Mouse (Mus musculus): ENCODE data around the gene Gm49325. TPM values are rescaled to one million over a fixed set of nuclear protein-coding genes. Genes with fewer than 3 reads are reported as not detected.
"Not testable (repeated sequence)": the region's sequence is repeated elsewhere in the genome, so short reads cannot be mapped to it uniquely, and the experiment has no call there.

Gm49325 gene
- total RNA-seq, 2 experiments from 2014 or later = 8.4 to 8.6 TPM

- no peak for TF ChIP-seq CTCF (IDR thresholded peaks at IDR 0.05)
- no peak overlapping the region for H3K27ac ChIP-seq
- DNase-seq = no peak
- no peak overlapping the region for H3K4me3 ChIP-seq
- intact Hi-C loops (cut with DNase I) = no loop called here
Observed at GRCm38 (mm10) chr10:77670710-77671109, 64.7 kb downstream of the Gm49325 start.

- TF ChIP-seq CTCF (IDR thresholded peaks at IDR 0.05) = no peak
- H3K4me3 ChIP-seq = no peak overlapping the region
- H3K27ac ChIP-seq = no peak overlapping the region
- intact Hi-C loops (cut with DNase I) = no loop called here
- no peak for DNase-seq
Observed at GRCm38 (mm10) chr10:77671519-77671918, 65.5 kb downstream of the Gm49325 start.

- intact Hi-C loops (cut with DNase I) = no loop called here
- Histone ChIP-seq H3K4me3 (no peak overlapping the region), H3K27ac (no peak overlapping the region)
- no peak for DNase-seq
- no peak for TF ChIP-seq CTCF (IDR thresholded peaks at IDR 0.05)
Observed at GRCm38 (mm10) chr10:77673765-77674164, 67.8 kb downstream of the Gm49325 start.

- no peak for DNase-seq
- intact Hi-C loops (cut with DNase I) = no loop called here
- no peak overlapping the region for H3K27ac ChIP-seq
- H3K4me3 ChIP-seq = no peak overlapping the region
- TF ChIP-seq CTCF (IDR thresholded peaks at IDR 0.05) = no peak
Observed at GRCm38 (mm10) chr10:77677562-77677961, 71.6 kb downstream of the Gm49325 start.

- Histone ChIP-seq H3K27ac (no peak overlapping the region), H3K4me3 (no peak overlapping the region)
- intact Hi-C loops (cut with DNase I) = no loop called here
- no peak for DNase-seq
- TF ChIP-seq CTCF (IDR thresholded peaks at IDR 0.05) = no peak
Observed at GRCm38 (mm10) chr10:77682994-77683393, 77.0 kb downstream of the Gm49325 start.

- Histone ChIP-seq H3K27ac (no peak overlapping the region), H3K4me3 (no peak overlapping the region)
- intact Hi-C loops (cut with DNase I) = no loop called here
- TF ChIP-seq CTCF (IDR thresholded peaks at IDR 0.05) = no peak
- DNase-seq = no peak
Observed at GRCm38 (mm10) chr10:77684181-77684580, 78.2 kb downstream of the Gm49325 start.

GRCm38 (mm10) chr10:77685895-77686664, 80.1 kb downstream of the Gm49325 start, which contains the start of gene Tspear:
TSS of gene Tspear (plus strand) at chr10:77686569.
- no peak for TF ChIP-seq CTCF (IDR thresholded peaks at IDR 0.05)
- intact Hi-C loops (cut with DNase I) = no loop called here
- DNase-seq = no peak
- no peak within 1 kb of the TSS for H3K27ac ChIP-seq
- H3K4me3 ChIP-seq = no peak within 1 kb of the TSS

GRCm38 (mm10) chr10:77687021-77687420, 81.0 kb downstream of the Gm49325 start:
- DNase-seq = no peak
- TF ChIP-seq CTCF (IDR thresholded peaks at IDR 0.05) = no peak
- intact Hi-C loops (cut with DNase I) = no loop called here
- Histone ChIP-seq H3K27ac (no peak overlapping the region), H3K4me3 (no peak overlapping the region)

GRCm38 (mm10) chr10:77690356-77690807, 84.4 kb downstream of the Gm49325 start, which contains the start of gene Gm19402:
TSS of gene Gm19402 (minus strand) at chr10:77690757.
- H3K27ac ChIP-seq; intact Hi-C loops (cut with DNase I); DNase-seq; H3K4me3 ChIP-seq: not testable (repeated sequence)

Small RNA genes within 50 kb of the gene (microRNA-seq; reads per million reads assigned to microRNA genes)
- 6.5 reads per million for gene Mir1930

Other genes starting within 250 kb of the Gm49325 start
- 1 to 10 TPM; 6.6 to 8.9 TPM for gene Adarb1, start 187.9 kb upstream of the Gm49325 start, total RNA-seq (2021)
- gene Fam207a, start 90.4 kb upstream of the Gm49325 start, total RNA-seq (2021) = 1 to 10 TPM; 5.4 to 8.4 TPM
- gene Itgb2, start 75.9 kb upstream of the Gm49325 start, total RNA-seq (2021) = 1 to 10 TPM in 1 of 2 experiments, under 1 TPM in 1; 0.92 to 1.8 TPM
- 10 to 100 TPM; 30.5 to 36.5 TPM for gene Pttg1ip, start 24.5 kb upstream of the Gm49325 start, total RNA-seq (2021)
- 10 to 100 TPM; 43.5 to 44.5 TPM for gene Sumo3, start 100 bp upstream of the Gm49325 start, total RNA-seq (2021)
- gene Ube2g2, start 16.1 kb downstream of the Gm49325 start, total RNA-seq (2021) = 10 to 100 TPM; 95.4 to 100.0 TPM
- not detected for gene Tspear, start 80.4 kb downstream of the Gm49325 start, total RNA-seq (2021)
- not detected for gene Gm19402, start 84.6 kb downstream of the Gm49325 start, total RNA-seq (2021)
- gene Gm9508, start 91.0 kb downstream of the Gm49325 start, total RNA-seq (2021) = not detected
- gene Gm10272, start 100.4 kb downstream of the Gm49325 start, total RNA-seq (2021) = not detected
- gene Gm10024, start 105.3 kb downstream of the Gm49325 start, total RNA-seq (2021) = not detected
- not detected for gene Gm10142, start 109.6 kb downstream of the Gm49325 start, total RNA-seq (2021)
- not detected for gene Krtap12-1, start 114.4 kb downstream of the Gm49325 start, total RNA-seq (2021)
- not detected for gene Gm10100, start 120.3 kb downstream of the Gm49325 start, total RNA-seq (2021)
- not detected for gene Gm18596, start 136.4 kb downstream of the Gm49325 start, total RNA-seq (2021)
- not detected for gene Gm9736, start 145.2 kb downstream of the Gm49325 start, total RNA-seq (2021)
- gene Gm3233, start 153.5 kb downstream of the Gm49325 start, total RNA-seq (2021) = not detected
- gene Gm3238, start 165.1 kb downstream of the Gm49325 start, total RNA-seq (2021) = not detected
- not detected for gene Gm7138, start 170.7 kb downstream of the Gm49325 start, total RNA-seq (2021)
- not detected for gene Gm3250, start 176.3 kb downstream of the Gm49325 start, total RNA-seq (2021)
- not detected for gene Gm7137, start 182.0 kb downstream of the Gm49325 start, total RNA-seq (2021)
- not detected for gene Gm9639, start 188.9 kb downstream of the Gm49325 start, total RNA-seq (2021)
- not detected for gene Gm19668, start 192.9 kb downstream of the Gm49325 start, total RNA-seq (2021)
- not detected for gene Gm9507, start 205.6 kb downstream of the Gm49325 start, total RNA-seq (2021)
- gene Gm2696, start 208.5 kb downstream of the Gm49325 start, total RNA-seq (2021) = not detected
- gene Krtap10-4, start 220.9 kb downstream of the Gm49325 start, total RNA-seq (2021) = not detected
- gene Krtap10-10, start 229.8 kb downstream of the Gm49325 start, total RNA-seq (2021) = not detected
- not detected for gene Gm36176, start 240.6 kb downstream of the Gm49325 start, total RNA-seq (2021)
- gene Gm10318, start 246.7 kb downstream of the Gm49325 start, total RNA-seq (2021) = not detected